Mouse (Mus musculus): ENCODE results near the gene Tnfaip8l2. TPM values are rescaled to one million over a fixed set of nuclear protein-coding genes. Genes with fewer than 3 reads are reported as not detected.
"Not testable (repeated sequence)": the region's sequence is repeated elsewhere in the genome, so short reads cannot be mapped to it uniquely, and the experiment has no call there.

Gene Tnfaip8l2
- polyA plus RNA-seq, 1 experiment: 30.8 TPM

- WGBS: 8% methylated on average over 30 of the region's 30 CpGs
These were observed 18.9 kb upstream of the Tnfaip8l2 start for GRCm38 (mm10) chr3:95161041-95161551.

DNA sequence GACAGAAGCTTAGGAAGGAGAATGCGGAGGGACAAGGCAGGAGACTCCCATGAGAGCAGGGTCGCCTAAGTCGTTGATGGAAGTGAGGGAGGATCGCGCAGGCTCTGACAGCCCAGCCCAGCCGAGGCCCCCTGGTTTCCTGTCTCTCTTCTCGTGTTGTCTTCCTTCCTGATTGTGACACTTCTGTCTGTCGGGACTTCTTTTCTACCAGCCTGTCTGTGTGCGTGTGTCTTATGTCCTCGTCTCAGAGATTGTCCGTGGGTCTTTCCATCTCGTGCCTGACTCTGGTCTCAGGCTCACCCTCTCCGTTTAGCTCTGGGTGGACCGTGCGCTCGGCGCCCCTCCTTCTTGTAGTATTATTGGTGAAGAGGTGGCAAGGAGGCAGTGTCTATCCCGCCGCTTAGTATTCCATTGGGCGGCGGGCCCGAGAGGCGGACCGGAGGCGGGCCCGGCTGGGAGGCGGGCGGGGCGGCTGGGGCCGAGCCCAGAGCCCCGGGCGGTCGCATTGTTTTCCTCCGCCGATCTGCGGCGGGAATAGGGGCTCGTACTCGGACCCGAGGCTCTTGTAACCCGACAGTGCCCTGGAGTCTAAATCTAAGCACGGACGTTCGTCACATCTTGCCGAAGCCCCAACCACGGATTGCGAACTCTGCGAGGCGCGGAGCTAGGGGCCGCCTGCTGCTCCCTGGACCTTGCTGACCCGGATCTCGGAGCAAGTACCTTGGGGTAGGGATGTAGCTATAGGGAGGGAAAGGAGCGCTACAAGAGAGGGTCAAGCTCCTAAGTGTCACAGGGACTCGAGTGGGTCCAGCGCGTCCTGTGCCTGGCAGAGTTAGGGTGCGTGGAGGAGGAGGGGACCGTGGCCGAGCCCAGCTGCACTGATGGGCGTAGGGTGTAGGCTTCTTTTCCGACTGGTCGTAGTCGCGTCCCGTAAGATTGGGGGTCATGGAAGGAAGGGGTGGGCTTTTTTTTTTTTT lies 18.1 kb upstream of the Tnfaip8l2 start, which contains the start of gene Sema6c:
TSS of gene Sema6c (plus strand) at position 471 of the 977 bp plus-strand sequence.
- DNase-seq (ENCODE audit: low read depth, low spot score): peak; percentile 64
- WGBS: under 1% methylated on average over 66 of the region's 66 CpGs

More at GRCm38 (mm10) chr3:95161041-95161551, 18.9 kb upstream of the Tnfaip8l2 start:
- DNase-seq (ENCODE audit: low read depth, low spot score): no peak

DNA sequence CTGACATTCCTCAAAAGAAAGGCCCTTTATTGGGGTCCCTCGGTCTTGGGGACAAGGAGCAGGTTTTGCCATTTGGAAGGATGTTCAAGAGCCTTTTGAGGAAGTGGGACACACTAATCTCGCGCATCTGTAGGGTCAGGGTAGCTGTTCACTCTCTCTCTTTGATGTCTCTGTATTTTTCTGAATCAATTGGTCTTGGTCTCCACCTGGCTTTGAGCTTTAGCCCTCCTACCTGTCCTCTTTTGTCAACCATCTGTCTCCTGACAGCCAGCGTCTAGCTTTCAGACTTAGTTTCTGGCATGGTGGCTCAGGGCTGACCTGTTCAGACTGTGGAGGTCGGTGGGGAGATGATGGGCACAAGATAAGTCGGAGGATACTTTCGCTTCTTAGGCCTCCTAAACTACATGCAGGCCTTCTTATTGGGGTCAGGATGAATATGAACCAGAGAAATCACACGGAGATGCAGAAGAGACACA lies 17.4 kb upstream of the Tnfaip8l2 start:
- no peak for DNase-seq (ENCODE audit: low read depth, low spot score)
- WGBS: 30% methylated on average over 8 of the region's 8 CpGs

DNA sequence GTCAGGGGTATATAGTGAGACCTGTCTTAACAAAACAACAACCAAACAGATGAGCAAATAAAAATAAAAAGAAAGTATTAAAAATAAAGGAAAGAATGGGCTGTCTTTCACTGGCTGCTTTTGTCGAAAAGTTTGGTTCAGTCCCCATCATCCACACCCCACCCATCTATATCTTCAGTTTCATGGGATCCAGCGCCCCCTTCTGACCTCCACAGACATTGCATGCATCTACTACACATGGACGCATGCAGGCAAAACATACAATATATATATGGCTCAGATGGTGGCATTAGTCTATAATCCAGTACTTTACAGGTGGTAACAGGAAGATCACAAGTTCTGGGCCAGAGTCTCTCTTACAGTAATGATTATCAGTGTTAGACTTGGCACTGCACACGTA lies 11.7 kb upstream of the Tnfaip8l2 start:
- DNase-seq (ENCODE audit: low read depth, low spot score): no peak
- whole genome bisulfite sequencing: 40% methylated on average over 4 of the region's 4 CpGs

DNA sequence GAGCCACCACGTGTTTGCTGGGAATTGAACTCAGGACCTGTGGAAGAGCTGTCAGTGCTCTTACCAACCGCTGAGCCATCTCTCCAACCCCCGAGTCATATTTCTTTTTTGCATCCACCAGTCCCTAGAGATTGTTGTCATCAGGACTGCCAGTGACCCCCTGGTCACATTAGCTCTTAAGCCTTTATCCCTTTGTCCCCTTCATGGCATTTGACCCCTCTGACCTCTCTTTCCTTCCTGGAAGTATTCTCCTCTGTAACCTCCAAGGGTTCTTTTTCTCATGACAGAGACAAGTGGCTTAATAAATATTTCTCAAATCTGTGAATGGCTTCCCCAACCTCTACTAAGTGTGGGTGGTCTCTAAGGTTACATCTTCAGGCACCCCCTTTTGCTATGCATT lies 5.8 kb upstream of the Tnfaip8l2 start:
- no peak for DNase-seq (ENCODE audit: low read depth, low spot score)
- WGBS: 72% methylated on average over 3 of the region's 3 CpGs

DNA sequence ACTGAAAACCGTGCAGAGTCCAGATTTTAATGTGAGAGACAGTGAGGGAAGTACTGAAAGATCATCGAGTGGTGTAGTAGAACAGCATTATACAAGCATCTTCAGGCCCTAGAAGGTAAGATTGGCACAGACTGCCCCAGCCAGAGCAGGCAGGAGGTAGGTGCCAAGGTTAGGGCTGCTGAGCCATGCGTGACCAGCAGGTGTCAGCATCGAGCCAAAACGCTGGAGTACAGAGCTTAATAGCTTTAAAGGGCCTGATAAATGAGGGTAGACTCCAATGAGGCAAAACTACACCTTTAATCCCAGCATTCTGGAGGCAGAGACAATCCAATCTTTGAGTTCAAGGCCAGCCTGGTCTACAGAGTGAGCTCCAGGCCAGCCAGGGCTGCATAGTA lies 454 bp upstream of the Tnfaip8l2 start:
- DNase-seq (ENCODE audit: low read depth, low spot score): no peak
- 8% methylated on average over 5 of the region's 5 CpGs for WGBS

- WGBS: 83% methylated on average over 9 of the region's 9 CpGs
- DNase-seq (ENCODE audit: low read depth, low spot score): no peak
These were observed 686 bp downstream of the Tnfaip8l2 start for GRCm38 (mm10) chr3:95141474-95141873.

DNA sequence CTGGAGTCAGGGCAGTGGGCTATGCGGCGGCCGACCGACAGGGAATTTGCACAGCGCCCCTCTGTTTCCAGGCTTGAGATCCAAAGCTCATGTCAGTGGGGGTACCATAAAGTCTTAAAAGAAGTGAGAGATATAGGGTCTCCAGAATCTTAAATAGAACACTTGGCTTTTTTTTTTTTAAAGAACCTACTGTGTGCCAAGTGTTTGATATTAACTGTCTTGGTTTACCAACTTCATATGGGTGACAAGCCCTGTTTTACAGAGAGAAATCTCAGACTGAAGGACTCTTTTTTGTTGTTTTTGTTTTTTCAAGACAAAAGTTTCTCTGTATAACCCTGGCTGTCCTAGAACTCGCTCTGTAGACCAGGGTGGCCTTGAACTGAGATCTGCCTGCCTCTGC lies 1.4 kb downstream of the Tnfaip8l2 start:
- no peak for DNase-seq (ENCODE audit: low read depth, low spot score)
- WGBS: 89% methylated on average over 6 of the region's 6 CpGs

DNA sequence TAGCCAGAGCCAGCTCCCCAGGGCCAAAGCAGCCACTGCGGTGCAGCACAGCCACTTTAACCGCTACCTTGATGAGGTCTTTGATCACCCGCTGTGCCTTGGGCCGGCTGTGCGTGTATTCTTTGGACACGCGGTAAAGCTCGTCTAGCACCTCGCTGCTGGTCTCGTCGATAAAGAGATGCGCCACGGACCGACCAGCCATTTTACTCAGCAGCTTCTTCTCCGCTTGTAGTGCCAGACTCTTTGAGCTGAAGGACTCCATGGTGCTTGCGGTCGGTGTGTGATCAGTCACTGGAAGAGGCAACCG lies 1.9 kb downstream of the Tnfaip8l2 start:
- no peak for DNase-seq (ENCODE audit: low read depth, low spot score)
- WGBS: 82% methylated on average over 18 of the region's 18 CpGs

DNA sequence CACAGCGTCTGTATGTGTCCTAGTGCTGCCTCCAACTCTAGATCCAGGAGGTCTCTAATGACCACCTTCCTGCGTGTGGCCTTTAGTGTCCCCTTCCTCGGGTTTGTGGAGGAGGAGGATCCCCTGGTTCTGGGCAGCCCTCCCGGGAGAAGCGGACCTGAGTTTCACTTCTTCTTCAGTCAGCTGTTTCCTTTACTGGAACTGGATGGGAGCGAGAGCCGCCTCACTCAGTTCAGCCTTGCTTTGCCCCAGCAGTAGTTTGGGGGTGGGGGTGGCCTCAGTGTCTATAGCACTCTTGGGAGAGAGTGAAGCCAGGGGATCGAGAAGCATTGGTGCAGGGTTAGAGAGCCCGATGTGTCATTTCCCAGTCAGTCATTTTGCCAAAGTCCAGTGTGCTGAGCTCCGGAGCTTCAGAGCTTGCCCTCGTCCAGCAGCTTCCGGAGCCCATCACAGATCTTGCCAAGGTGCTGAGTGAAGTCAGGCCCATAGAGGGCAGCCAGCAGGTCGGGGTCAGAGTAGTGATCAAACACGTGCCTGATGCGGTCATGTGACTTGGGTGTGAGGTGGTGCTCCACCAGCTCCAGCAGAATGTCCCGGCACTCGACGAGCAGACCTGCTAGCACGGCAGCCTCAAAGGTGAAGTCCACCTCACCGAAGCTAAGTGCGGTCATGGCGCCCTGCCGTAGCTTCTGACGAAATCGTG lies 2.4 kb downstream of the Tnfaip8l2 start:
- no peak for DNase-seq (ENCODE audit: low read depth, low spot score)
- 74% methylated on average over 25 of the region's 25 CpGs for WGBS

DNA sequence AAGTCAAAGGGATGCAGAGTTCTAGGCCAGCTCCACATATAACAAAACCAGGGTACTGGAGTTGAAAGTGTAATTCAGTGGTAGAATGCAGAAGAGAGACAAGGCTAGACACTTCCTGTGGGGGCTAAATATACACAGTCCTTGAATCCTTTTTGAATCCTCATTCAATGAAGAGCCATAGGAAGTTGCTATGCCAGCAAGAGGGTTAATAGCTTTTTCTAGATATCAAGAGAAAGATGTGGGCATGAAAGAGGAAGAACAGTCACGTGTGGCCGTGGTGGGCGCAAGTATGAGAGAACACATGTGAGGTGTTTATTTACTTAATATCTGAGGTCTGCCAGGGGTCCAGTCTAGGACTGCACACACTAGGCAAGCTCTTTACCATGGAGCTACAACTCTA lies 5.8 kb downstream of the Tnfaip8l2 start:
- no peak for DNase-seq (ENCODE audit: low read depth, low spot score)

DNA sequence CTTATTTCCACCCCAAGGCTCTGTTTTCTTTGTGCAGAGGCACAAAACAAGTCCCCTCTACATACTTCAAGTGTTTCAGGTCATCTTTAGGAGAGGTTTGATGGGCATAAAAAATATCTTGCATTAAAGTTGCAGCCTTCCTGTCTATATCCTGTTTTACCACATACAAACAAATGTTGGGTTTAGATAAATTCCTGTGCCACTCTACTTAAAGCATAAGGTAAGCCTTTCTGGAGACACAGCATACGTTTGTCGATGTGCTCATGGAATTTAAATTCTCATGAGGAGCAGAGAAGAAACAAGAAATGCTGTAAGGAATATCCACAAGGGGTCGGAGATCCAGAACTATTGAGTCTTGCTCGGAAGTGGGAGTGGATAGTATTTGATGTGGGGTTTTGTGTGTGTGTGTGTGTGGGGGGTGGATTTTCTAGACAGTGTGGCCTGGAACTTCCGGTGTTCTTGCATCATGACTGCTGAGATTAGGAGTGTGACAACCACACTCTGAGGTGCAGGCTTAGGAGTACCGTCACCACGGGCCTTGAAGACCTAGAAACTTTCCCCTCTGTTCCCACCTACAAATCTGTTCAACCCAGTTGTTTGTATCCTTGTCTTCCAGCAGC lies 6.6 kb downstream of the Tnfaip8l2 start:
- 80% methylated on average over 7 of the region's 7 CpGs for WGBS
- no peak for DNase-seq (ENCODE audit: low read depth, low spot score)

More for the DNA sequence above, 5.8 kb downstream of the Tnfaip8l2 start:
- 78% methylated on average over 3 of the region's 3 CpGs for WGBS

DNA sequence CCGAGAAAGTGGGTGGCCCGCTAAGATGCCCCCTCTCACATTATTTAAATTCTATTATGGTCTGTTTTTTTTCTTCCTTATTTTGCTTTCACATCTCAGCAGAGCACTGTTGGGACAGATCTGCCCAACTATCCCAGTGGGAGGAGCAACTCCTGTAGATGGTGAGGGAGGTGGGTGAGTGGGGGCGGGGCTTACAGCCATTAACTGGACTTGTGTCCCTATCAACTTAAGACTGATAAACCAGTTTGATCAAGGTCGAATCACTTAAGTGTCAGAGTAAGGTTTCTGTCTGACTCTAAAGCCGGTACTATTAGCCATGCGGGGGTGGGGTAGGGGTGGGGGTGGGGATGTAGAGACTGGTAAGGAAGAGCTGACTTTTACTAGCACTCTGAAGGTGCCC lies 7.1 kb downstream of the Tnfaip8l2 start:
- 6% methylated on average over 6 of the region's 6 CpGs for WGBS
- DNase-seq (ENCODE audit: low read depth, low spot score): no peak

DNA sequence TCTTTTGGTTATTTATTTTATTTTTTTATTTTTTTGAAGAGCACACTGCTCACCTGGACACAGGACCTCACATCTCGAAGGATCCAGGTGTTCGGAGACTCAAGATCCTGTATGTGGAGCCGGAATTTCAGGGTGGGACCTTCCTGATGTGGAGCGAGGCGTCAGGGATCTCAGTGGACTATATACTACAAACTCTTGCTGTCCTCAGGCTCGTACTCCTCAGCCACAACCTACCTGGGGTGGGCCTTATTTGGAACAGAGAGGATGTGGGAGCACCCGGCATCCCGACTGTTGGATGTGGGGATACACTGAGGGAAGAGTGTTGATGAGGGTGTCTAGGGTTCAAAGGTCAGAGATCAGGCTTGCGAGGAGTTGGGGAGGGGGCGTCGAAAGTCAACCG lies 8.0 kb downstream of the Tnfaip8l2 start:
- no CpG with 5 or more reads among the region's 12 CpGs for WGBS
- not testable (repeated sequence) for DNase-seq (ENCODE audit: low read depth, low spot score)

DNA sequence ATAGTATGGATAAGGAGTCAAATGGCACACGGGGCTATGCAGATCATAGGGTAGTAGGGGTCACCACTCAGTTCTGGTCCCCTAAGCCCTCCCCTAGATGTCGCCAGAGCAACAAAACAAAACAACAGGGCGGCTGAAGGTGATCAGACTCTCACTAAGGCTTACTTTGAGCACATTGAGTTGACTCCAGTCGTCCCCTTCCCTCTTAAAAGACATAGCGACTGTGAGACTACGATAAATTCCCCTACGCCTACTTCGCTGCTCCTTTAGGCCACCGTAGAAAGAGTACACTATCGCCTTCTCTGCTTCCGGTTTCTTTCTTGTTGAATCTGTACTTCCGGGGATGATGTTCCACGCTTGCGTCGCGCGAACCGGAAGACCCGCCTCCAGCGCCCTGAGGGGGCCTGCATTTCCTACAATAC lies 8.5 kb downstream of the Tnfaip8l2 start, which contains the start of the genes Scnm1 and Lysmd1:
TSS of gene Scnm1 (minus strand) at position 332 of the 422 bp plus-strand sequence.
TSS of gene Lysmd1 (plus strand) at position 409 of the 422 bp plus-strand sequence.
- under 1% methylated on average over 20 of the region's 20 CpGs for WGBS
- peak; percentile 93 for DNase-seq (ENCODE audit: low read depth, low spot score)

DNA sequence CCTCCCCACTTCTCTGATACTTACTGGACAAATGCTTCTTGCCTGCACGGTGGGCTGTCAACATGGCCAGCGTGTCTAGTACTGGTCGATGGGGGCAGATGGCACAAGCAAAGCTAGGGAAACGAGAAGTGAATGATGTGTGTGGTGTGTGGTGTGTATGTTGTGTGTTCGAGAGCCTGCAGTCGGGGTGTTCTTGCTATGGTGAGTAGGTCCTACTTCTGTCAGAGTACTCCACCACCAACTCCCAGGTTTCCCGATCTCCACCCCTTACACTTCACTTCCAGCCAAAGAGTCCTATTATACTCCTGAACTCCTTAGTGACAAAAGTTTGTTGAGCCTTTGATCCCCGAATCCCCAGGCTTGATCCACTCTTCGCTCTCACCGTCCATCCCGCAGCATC lies 9.0 kb downstream of the Tnfaip8l2 start:
- DNase-seq (ENCODE audit: low read depth, low spot score): no peak
- 45% methylated on average over 11 of the region's 11 CpGs for WGBS

DNA sequence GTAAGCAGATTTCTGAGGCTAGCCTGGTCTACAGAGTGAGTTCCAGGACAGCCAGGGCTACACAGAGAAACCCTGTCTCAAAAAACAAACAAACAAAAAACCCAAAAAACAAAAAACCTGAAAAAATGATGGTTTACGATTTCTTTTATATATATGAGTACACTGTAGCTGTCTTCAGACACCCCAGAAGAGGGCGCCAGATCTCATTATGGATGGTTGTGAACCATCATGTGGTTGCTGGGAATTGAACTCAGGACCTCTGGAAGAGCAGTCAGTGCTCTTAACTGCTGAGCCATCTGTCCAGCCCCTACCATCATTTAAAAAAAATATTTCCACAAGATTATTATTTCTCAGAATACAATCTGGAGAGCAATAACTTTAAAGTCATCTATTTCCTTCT lies 9.8 kb downstream of the Tnfaip8l2 start:
- DNase-seq (ENCODE audit: low read depth, low spot score): not testable (repeated sequence)
- WGBS: 87% methylated on average over 2 of the region's 2 CpGs

DNA sequence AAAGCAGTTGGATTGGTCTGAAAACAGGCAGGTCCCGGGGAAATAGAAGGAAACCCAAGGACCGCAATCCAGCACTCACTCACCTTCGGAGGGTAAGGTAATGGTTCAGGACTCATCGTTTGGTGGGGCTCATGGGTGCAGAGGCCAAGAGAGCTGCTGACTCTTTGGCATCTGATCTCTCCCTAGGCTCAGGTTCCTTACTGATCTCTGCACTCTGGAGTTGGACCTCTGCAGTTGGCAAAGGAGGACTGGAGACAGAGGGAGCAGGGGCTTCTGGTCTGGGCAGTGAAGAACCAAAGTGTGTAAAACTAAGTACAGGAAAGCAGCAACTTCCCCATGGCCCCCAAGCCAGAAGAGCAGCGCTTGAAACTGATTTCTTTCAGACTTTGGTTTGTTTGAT lies 12.1 kb downstream of the Tnfaip8l2 start:
- DNase-seq (ENCODE audit: low read depth, low spot score): no peak
- 88% methylated on average over 5 of the region's 5 CpGs for WGBS

DNA sequence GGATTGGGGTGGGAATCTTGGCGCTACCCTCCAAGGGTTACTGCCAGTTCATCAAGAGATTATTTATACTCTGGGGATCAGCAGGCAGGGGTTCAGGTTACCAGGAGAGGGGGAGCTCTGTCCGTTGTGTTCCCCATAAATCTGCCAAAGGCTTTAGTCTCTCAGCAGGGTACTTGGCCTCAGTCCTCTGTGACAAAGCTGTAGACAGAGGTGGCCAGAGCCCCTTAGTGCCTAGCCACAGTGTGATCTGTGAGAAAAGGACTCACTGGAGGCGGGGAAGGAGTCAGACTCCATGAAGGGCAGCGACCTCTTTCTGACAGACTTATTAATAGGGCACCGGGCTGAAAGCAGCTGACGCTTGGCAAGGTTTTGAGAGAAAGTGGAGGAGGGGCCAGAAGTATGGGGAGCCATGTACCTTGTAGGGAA lies 12.9 kb downstream of the Tnfaip8l2 start:
- DNase-seq (ENCODE audit: low read depth, low spot score): no peak
- WGBS: 72% methylated on average over 6 of the region's 6 CpGs

- 9% methylated on average over 5 of the region's 5 CpGs for WGBS
- DNase-seq (ENCODE audit: low read depth, low spot score): no peak
These were observed 17.2 kb downstream of the Tnfaip8l2 start for GRCm38 (mm10) chr3:95124972-95125371.
